Mouse (Mus musculus): Measurements from ENCODE around the gene Arpp19.

- TF ChIP-seq CTCF (IDR thresholded peaks at IDR 0.05; ENCODE audit: control insufficient read depth, insufficient read depth, low read length) (no peak), POLR2A (IDR thresholded peaks at IDR 0.05; ENCODE audit: borderline replicate concordance, control insufficient read depth, low read depth, low read length) (no peak)
Measured at GRCm38 (mm10) chr9:75033141-75033540, 4.3 kb upstream of the Arpp19 start.
